Comparison of ENCODE assay signal across 20 mouse cellular contexts in the genomic region with DNA sequence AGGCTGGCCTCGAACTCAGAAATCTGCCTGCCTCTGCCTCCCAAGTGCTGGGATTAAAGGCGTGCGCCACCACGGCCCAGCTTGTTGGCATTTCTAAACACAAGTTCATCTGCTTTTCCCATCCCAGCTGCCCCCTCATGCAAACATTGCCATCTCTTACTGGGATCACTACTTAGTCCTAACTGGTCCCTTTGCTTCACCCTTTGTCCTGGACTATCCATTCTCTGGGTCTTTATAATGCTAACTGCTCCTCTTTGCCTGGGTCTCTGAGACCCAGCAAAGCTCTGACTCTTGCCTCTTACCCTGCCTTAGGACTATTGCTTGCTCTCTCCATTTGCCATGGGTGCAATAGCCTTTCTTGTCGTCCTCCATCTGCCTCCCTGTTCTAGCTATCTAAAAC.
A peak's percentile ranks its signal among the peaks of the same experiment; 100 is the strongest.
DNase-seq lines count a peak whose midpoint lies in the region; TF ChIP-seq lines count a peak whose summit lies in the region.
"Had no signal": no experiment of that assay in that cellular context is flagged by ENCODE, and none has a peak within 500 bp of the region (broad histone marks: within the 10 kb centered on the region; RNA-seq: fewer than 3 reads in every experiment).

No protein-coding gene starts in this region.

- TF ChIP-seq CTCF in thymus, adult 2 months (IDR thresholded peaks at IDR 0.05; ENCODE audit: borderline replicate concordance, control insufficient read depth, extremely low read depth, insufficient read depth, low read length, poor library complexity) = no peak

- no peak for TF ChIP-seq POLR2A in thymus, adult 2 months (IDR thresholded peaks at IDR 0.05; ENCODE audit: control insufficient read depth, extremely low read depth, insufficient read depth, low read length, poor library complexity)

- intact Hi-C loops in heart, postnatal 36 days (cut with DNase I) = no loop called here

- H3K27ac ChIP-seq in thymus, adult 2 months (ENCODE audit: control insufficient read depth, insufficient read depth, low read length) = no peak overlapping the region
- H3K27ac ChIP-seq: embryonic facial prominence, embryonic 10.5 days; embryonic facial prominence, embryonic 12.5 days; forebrain, embryonic 13.5 days; forebrain, embryonic 15.5 days had no signal

- DNase-seq in heart, adult 11 months = peak; percentile 57
- no peak for DNase-seq in heart, postnatal 36 days
- peak; percentile 8 for DNase-seq in thymus, postnatal 4 days
- no peak for DNase-seq in thymus, adult 2 months
- DNase-seq in ZHBTc4 (ENCODE audit: low read depth, low spot score) = peak; percentile 54
- no peak for DNase-seq in frontal cortex, postnatal 36 days (ENCODE audit: low spot score in 2 of 2)
- DNase-seq: adrenal gland, adult 8-10 months; adrenal gland, postnatal 14 days; adrenal gland, postnatal 36 days; B cell, adult 2 months; cerebellum, adult 11-12 months; cerebellum, adult 2 months; cerebellum, adult 9-10 months; cerebellum, postnatal 10 days; cerebellum, postnatal 25 days; forebrain, postnatal 0 days had no signal

- peaks cover 53% of the 10 kb centered on the region for H3K4me1 ChIP-seq in thymus, adult 2 months (replicated peaks; ENCODE audit: control insufficient read depth, insufficient read depth, low read length)

- H3K27me3 ChIP-seq in thymus, adult 2 months (ENCODE audit: control insufficient read depth, insufficient read depth, low read length) = no peaks in the 10 kb centered on the region
- H3K27me3 ChIP-seq: embryonic facial prominence, embryonic 12.5 days; forebrain, embryonic 13.5 days; forebrain, embryonic 15.5 days had no signal

- 96% methylated on average over 5 of the region's 5 CpGs for WGBS in thymus, adult 2 months

- peaks cover 4% of the 10 kb centered on the region; the same call in 1 of the 2 replicates for H3K36me3 ChIP-seq in thymus, adult 2 months (ENCODE audit: control insufficient read depth, insufficient read depth, low read length)
- H3K36me3 ChIP-seq: embryonic facial prominence, embryonic 10.5 days; embryonic facial prominence, embryonic 12.5 days; forebrain, embryonic 15.5 days had no signal

- H3K4me3 ChIP-seq in thymus, adult 2 months (ENCODE audit: control insufficient read depth, insufficient read depth, low read length) = no peak overlapping the region
- H3K4me3 ChIP-seq: embryonic facial prominence, embryonic 10.5 days; embryonic facial prominence, embryonic 12.5 days; forebrain, embryonic 13.5 days; forebrain, embryonic 15.5 days had no signal

Comparison
In these comparisons a context has a peak if more than half of its experiments do, and no peak if none do; other contexts are left out.
1. DNase-seq: peak in heart, adult 11 months (single experiment), thymus, postnatal 4 days (single experiment) and ZHBTc4 (single experiment); none in heart, postnatal 36 days (0 of 2), thymus, adult 2 months (single experiment) and frontal cortex, postnatal 36 days (0 of 2).